Mouse (Mus musculus) liver, embryonic 12.5 days (tissue): Measurements from ENCODE around the gene Gm10160. TPM values are rescaled to one million over a fixed set of nuclear protein-coding genes. Genes with fewer than 3 reads are reported as not detected.
A peak's percentile ranks its signal among the peaks of the same experiment; 100 is the strongest.

Source experiments
- ATAC-seq: fragments of 200-750 bp; cut with Nextera tagmentation; 2 replicates; pipeline ENCODE4 v1.8.0; 2017; ENCODE audit warnings: moderate number of reproducible peaks, mild to moderate bottlenecking, moderate library complexity
- H3K27ac ChIP-seq: fragments of 300-500 bp; sonication (generic); 2 replicates; pipeline ENCODE4 v1.5.1; 2016; ENCODE audit warnings: mild to moderate bottlenecking
- H3K27me3 ChIP-seq: fragments of 300-500 bp; sonication (generic); replicated peaks from 2 replicates; pipeline ENCODE4 v1.6.1; 2016; ENCODE audit warnings: mild to moderate bottlenecking, moderate library complexity
- H3K36me3 ChIP-seq: fragments of 300-500 bp; sonication (generic); 2 replicates; pipeline ENCODE4 v1.6.1; 2016; ENCODE audit warnings: mild to moderate bottlenecking, moderate library complexity
- H3K4me1 ChIP-seq: fragments of 300-500 bp; sonication (generic); 2 replicates; pipeline ENCODE4 v1.6.1; 2016
- H3K4me2 ChIP-seq: fragments of 300-500 bp; sonication (generic); 2 replicates; pipeline ENCODE4 v1.6.1; 2016; ENCODE audit warnings: mild to moderate bottlenecking, moderate library complexity
- H3K4me3 ChIP-seq: fragments of 300-500 bp; sonication (generic); 2 replicates; pipeline ENCODE4 v1.5.1; 2016; ENCODE audit warnings: mild to moderate bottlenecking, moderate library complexity
- H3K9ac ChIP-seq: fragments of 300-500 bp; sonication (generic); 2 replicates; pipeline ENCODE4 v1.6.1; 2016; ENCODE audit warnings: mild to moderate bottlenecking, moderate library complexity
- H3K9me3 ChIP-seq: fragments of 300-500 bp; sonication (generic); replicated peaks from 2 replicates; pipeline ENCODE4 v1.6.1; 2016; ENCODE audit warnings: mild to moderate bottlenecking, moderate library complexity
- WGBS: fragments of 180-500 bp; shearing (Covaris S2); methylation state at CpG from one replicate; pipeline ENCODE4 v1.1.7; 2016; ENCODE audit not compliant: insufficient replicate concordance; 5-methylcytosine and 5-hydroxymethylcytosine counted together
- polyA plus RNA-seq: library from polyadenylated mRNA; unstranded; fragments of >200 nt; fragmentation: Nextera tagmentation; extraction: Ambion mirVana; gene quantifications from 2 replicates; pipeline ENCODE4 v1.2.1, GENCODE M21; 2016

Gene Gm10160
- polyA plus RNA-seq, 1 experiment from 2014 or later = not detected

- Histone ChIP-seq H3K36me3 (peaks cover 4% of the 10 kb centered on the region; the same call in 1 of the 2 replicates), H3K4me1 (peaks cover 45% of the 10 kb centered on the region), H3K4me3 (no peak overlapping the region), H3K4me2 (no peak overlapping the region), H3K9me3 (no peaks in the 10 kb centered on the region), H3K27me3 (no peaks in the 10 kb centered on the region), H3K9ac (no peak overlapping the region), H3K27ac (no peak overlapping the region)
- ATAC-seq = no peak
- WGBS = 54% methylated on average over 3 of the region's 3 CpGs
These were observed 30.7 kb downstream of the Gm10160 start for GRCm38 (mm10) chr7:81824906-81825305.

GRCm38 (mm10) chr7:81806067-81806466, 49.5 kb downstream of the Gm10160 start:
- Histone ChIP-seq H3K36me3 (peaks cover 42% of the 10 kb centered on the region), H3K9me3 (no peaks in the 10 kb centered on the region), H3K4me1 (peaks cover 6% of the 10 kb centered on the region), H3K9ac (peak overlapping the region; percentile 22; the same call in 1 of the 2 replicates), H3K27ac (no peak overlapping the region), H3K4me2 (no peak overlapping the region), H3K4me3 (no peak overlapping the region), H3K27me3 (no peaks in the 10 kb centered on the region)
- peak; percentile 55; the same call in 1 of the 2 replicates for ATAC-seq
- 63% methylated on average over 5 of the region's 5 CpGs for WGBS

Other genes starting within 250 kb of the Gm10160 start
- gene Homer2, start 148.3 kb downstream of the Gm10160 start, polyA plus RNA-seq = 8.8 and 10.0 TPM in 2 replicates
- 69.7 and 73.6 TPM in 2 replicates for gene Ramac, start 92.9 kb downstream of the Gm10160 start, polyA plus RNA-seq
- 27.6 and 29.5 TPM in 2 replicates for gene 3110040N11Rik, start 66.3 kb downstream of the Gm10160 start, polyA plus RNA-seq
- 39.6 and 41.1 TPM in 2 replicates for gene Btbd1, start 26.4 kb downstream of the Gm10160 start, polyA plus RNA-seq
- gene Tm6sf1, start 3.2 kb upstream of the Gm10160 start, polyA plus RNA-seq = 8.3 and 8.9 TPM in 2 replicates
- gene Hdgfl3, start 78.7 kb upstream of the Gm10160 start, polyA plus RNA-seq = 2.0 and 2.5 TPM in 2 replicates
- 1.8 and 1.9 TPM in 2 replicates for gene Bnc1, start 136.5 kb upstream of the Gm10160 start, polyA plus RNA-seq